Mouse (Mus musculus) heart, postnatal 0 days (tissue): ENCODE data around the gene Zfhx3. TPM values are rescaled to one million over a fixed set of nuclear protein-coding genes. Genes with fewer than 3 reads are reported as not detected.

Source experiments
- ATAC-seq: fragments of 200-750 bp; cut with Nextera tagmentation; 2 replicates; pipeline ENCODE4 v1.8.0; 2017; ENCODE audit warnings: low read depth, moderate number of reproducible peaks, moderate library complexity; ENCODE audit not compliant: insufficient read depth
- DNase-seq: peaks from one replicate; pipeline ENCODE4 v3.0.0-alpha.2; 2016; ENCODE audit warnings: low spot score
- H3K27ac ChIP-seq: fragments of 300-500 bp; sonication (generic); 2 replicates; pipeline ENCODE4 v1.5.1; 2014; ENCODE audit warnings: low read depth, mild to moderate bottlenecking
- H3K27me3 ChIP-seq: fragments of 300-500 bp; sonication (generic); 2 replicates; pipeline ENCODE4 v1.6.1; 2014; ENCODE audit warnings: low read length, mixed read lengths; ENCODE audit not compliant: control insufficient read depth, insufficient read depth
- H3K36me3 ChIP-seq: fragments of 300-500 bp; sonication (generic); replicated peaks from 2 replicates; pipeline ENCODE4 v1.6.1; 2014; ENCODE audit warnings: low read length, mixed read lengths; ENCODE audit not compliant: control insufficient read depth, insufficient read depth
- H3K4me1 ChIP-seq: fragments of 300-500 bp; sonication (generic); 2 replicates; pipeline ENCODE4 v1.6.1; 2014; ENCODE audit warnings: antibody characterized with exemption; ENCODE audit not compliant: control insufficient read depth, insufficient read depth
- H3K4me2 ChIP-seq: fragments of 300-500 bp; sonication (generic); 2 replicates; pipeline ENCODE4 v1.6.1; 2014; ENCODE audit warnings: low read depth, mild to moderate bottlenecking, low read length, moderate library complexity
- H3K4me3 ChIP-seq: fragments of 300-500 bp; sonication (generic); 2 replicates; pipeline ENCODE4 v1.5.1; 2014; ENCODE audit warnings: low read depth, low read length
- H3K9ac ChIP-seq: fragments of 300-500 bp; sonication (generic); replicated peaks from 2 replicates; pipeline ENCODE4 v1.6.1; 2014; ENCODE audit warnings: low read depth, low read length, mixed read lengths
- H3K9me3 ChIP-seq: fragments of 300-500 bp; sonication (generic); replicated peaks from 2 replicates; pipeline ENCODE4 v1.6.1; 2016; ENCODE audit warnings: low read length; ENCODE audit not compliant: control insufficient read depth
- CTCF ChIP-seq: IDR thresholded peaks from 2 replicates; pipeline ENCODE4 v1.5.1; 2016; ENCODE audit warnings: antibody characterized with exemption, control low read depth, low read depth
- EP300 ChIP-seq: IDR thresholded peaks from 2 replicates; pipeline ENCODE4 v1.6.1; 2016; ENCODE audit warnings: antibody characterized with exemption, low read depth
- WGBS: fragments of 180-500 bp; shearing (Covaris S2); extraction: QIAGEN DNeasy Blood & Tissue Kit; methylation state at CpG from one replicate; pipeline ENCODE4 v1.1.7; 2014; 5-methylcytosine and 5-hydroxymethylcytosine counted together
- polyA plus RNA-seq: library from polyadenylated mRNA; unstranded; fragments of >200 nt; fragmentation: Nextera tagmentation; extraction: Ambion mirVana; gene quantifications from 2 replicates; pipeline ENCODE4 v1.2.1, GENCODE M21; 2015
- total RNA-seq: library from RNA; depleted of rRNA; stranded (reverse); fragments of >200 nt; gene quantifications from 2 replicates; pipeline ENCODE4 v1.2.3, GENCODE M21; 2014; ENCODE audit warnings: low replicate concordance

Zfhx3 gene
- total and polyA plus RNA-seq, 2 experiments from 2014 or later, result 2.0 to 2.5 TPM

DNA sequence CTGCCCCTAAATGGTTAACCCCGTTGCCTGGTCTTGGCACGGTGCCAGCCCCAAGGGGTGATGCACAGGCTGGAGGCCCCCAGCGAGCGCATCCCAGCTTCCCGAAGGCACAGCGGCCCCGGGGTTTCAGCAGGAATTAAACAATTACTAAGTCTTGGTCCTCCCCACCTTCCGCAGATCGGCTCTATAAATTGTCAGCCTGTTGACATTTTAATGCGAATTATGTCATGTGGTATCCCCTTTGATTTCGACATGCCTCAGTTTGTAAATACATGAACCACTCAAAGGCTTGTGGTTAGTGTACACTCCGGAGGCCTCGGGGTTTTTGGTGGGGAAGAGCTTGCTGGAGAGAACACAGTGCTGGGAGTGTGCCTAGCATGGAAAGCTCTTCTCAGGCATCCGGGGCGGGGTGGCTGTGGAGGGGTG lies 880.4 kb downstream of the Zfhx3 start:
- Histone ChIP-seq H3K4me3 (no peak overlapping the region), H3K36me3 (no peaks in the 10 kb centered on the region), H3K4me2 (no peak overlapping the region), H3K27ac (no peak overlapping the region), H3K4me1 (peaks cover 7% of the 10 kb centered on the region), H3K9ac (no peak overlapping the region), H3K27me3 (no peaks in the 10 kb centered on the region), H3K9me3 (no peaks in the 10 kb centered on the region)
- DNase-seq (no peak), ATAC-seq (no peak)
- 42% methylated on average over 15 of the region's 15 CpGs for WGBS
- TF ChIP-seq CTCF (no peak), EP300 (no peak)

DNA sequence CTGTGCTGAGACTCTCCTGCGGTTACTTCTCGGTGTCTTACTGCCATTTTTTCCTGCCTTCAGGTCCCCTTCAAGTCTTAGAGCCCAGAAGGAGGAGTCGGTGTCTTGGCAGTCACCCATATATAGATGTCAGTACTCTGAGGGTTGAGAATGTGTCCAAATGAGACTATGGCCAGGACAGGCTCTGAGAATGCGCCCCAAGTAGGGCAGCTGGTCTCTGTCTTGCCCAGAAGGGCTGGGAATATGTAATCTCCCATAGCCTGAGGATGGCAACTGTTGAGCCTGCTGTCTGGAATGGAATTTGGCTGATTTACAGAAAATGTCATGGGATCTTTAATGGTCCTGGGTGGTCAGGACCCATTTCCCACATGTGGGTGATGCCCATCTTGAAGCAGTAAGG lies 881.6 kb downstream of the Zfhx3 start:
- Histone ChIP-seq H3K4me1 (peaks cover 7% of the 10 kb centered on the region), H3K9ac (no peak overlapping the region), H3K4me2 (no peak overlapping the region), H3K36me3 (no peaks in the 10 kb centered on the region), H3K4me3 (no peak overlapping the region), H3K27me3 (no peaks in the 10 kb centered on the region), H3K9me3 (no peaks in the 10 kb centered on the region), H3K27ac (no peak overlapping the region)
- TF ChIP-seq EP300 (no peak), CTCF (no peak)
- no peak for DNase-seq
- WGBS, result 81% methylated on average over 4 of the region's 4 CpGs
- no peak for ATAC-seq

DNA sequence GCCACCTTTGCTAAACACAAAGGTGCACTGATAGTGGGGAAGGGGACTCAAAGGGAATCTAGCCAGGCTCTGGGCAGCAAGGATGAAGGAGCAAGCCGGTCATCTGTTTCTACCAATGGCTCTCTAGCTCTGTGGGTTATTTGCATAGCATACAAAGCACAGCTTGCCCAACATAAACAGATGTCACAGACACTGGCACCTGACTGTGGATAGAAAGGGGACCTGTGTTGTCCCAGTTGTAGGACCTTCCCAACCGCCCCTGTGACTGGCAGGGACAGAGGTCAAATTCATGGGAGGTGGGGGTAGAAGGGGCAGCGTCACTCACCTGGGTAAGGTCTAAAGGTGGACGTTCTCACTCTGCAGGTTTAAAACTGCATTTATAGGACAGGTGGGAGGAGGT lies 884.0 kb downstream of the Zfhx3 start:
- H3K9me3 ChIP-seq, result no peaks in the 10 kb centered on the region
- no peak overlapping the region for H3K4me2 ChIP-seq
- no peak overlapping the region for H3K9ac ChIP-seq
- no peaks in the 10 kb centered on the region for H3K4me1 ChIP-seq
- ATAC-seq (no peak), DNase-seq (no peak)
- H3K27ac ChIP-seq, result no peak overlapping the region
- TF ChIP-seq CTCF (no peak), EP300 (no peak)
- no peaks in the 10 kb centered on the region for H3K27me3 ChIP-seq
- WGBS, result 84% methylated on average over 4 of the region's 4 CpGs
- H3K4me3 ChIP-seq, result no peak overlapping the region
- no peaks in the 10 kb centered on the region for H3K36me3 ChIP-seq

DNA sequence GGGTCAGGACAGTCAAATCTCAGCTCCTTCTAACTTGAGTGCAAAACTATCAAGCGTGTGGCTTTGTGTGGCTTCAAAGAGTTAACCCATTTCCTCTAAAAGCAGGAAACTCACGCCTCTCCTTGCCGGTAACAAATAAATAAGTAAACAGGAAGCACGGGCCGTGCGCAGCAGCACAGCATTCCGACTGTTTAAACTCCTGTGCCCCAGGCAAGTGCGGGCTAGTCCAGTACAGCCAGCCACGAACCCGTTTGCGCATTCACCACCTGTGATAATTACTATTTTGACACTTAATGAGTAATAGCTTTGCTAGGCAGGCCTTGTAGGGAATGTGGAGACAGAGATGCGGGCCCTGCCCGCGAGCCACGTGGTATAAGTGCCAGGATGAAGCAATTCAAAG lies 885.0 kb downstream of the Zfhx3 start:
- TF ChIP-seq CTCF (no peak), EP300 (no peak)
- Histone ChIP-seq H3K36me3 (no peaks in the 10 kb centered on the region), H3K4me1 (no peaks in the 10 kb centered on the region), H3K9ac (no peak overlapping the region), H3K4me3 (no peak overlapping the region), H3K27me3 (no peaks in the 10 kb centered on the region), H3K4me2 (peak overlapping the region; percentile 3; the same call in 1 of the 2 replicates), H3K27ac (no peak overlapping the region), H3K9me3 (no peaks in the 10 kb centered on the region)
- DNase-seq (no peak), ATAC-seq (no peak)
- 78% methylated on average over 15 of the region's 15 CpGs for WGBS

DNA sequence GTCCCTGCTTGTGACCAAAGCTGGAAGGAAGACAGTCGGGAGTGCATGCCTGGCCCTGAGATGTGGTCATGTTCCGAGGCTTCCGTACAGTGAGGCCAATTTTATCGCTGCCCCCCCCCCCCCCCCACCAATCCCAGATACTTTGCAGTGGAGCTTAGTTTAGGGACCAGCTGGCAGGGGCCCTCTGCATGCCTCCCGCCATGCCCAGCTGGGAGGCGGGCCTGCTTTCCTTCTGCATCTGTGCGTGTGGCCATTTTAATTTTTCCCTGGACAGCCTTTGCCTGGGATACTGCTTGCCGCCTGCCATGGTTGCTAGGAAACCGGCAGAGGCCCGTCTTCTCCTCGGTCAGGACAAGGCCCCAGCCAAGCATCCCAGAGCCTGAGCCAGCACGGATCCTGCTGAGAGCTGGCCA lies 886.9 kb downstream of the Zfhx3 start:
- Histone ChIP-seq H3K4me2 (no peak overlapping the region), H3K27me3 (no peaks in the 10 kb centered on the region), H3K4me3 (no peak overlapping the region), H3K9me3 (no peaks in the 10 kb centered on the region), H3K36me3 (no peaks in the 10 kb centered on the region), H3K9ac (no peak overlapping the region), H3K27ac (no peak overlapping the region), H3K4me1 (no peaks in the 10 kb centered on the region)
- no peak for DNase-seq
- 50% methylated on average over 12 of the region's 12 CpGs for WGBS
- no peak for ATAC-seq
- no peak for TF ChIP-seq EP300
- TF ChIP-seq CTCF, result no peak

DNA sequence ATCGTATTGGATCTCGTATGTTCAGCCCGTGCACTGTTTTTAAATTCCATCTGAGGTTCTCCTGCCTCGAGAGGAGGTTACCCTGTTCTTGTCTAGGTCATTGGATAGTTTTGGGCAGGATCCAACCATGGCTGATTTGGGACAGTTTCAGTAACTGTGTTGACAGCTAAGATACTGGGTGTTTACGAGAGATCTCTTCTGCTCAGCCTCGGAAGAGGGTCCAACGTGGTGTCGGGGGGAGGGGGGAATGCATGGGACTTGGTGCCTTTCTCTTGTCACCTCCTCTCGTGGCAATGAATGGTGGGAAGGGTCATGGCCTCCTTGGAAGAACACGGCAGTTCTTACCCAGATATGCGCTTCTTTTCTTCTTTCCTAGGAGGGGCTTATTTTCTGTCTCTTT lies 892.7 kb downstream of the Zfhx3 start:
- Histone ChIP-seq H3K27me3 (no peaks in the 10 kb centered on the region), H3K27ac (no peak overlapping the region), H3K36me3 (no peaks in the 10 kb centered on the region), H3K4me3 (no peak overlapping the region), H3K4me1 (no peaks in the 10 kb centered on the region), H3K4me2 (no peak overlapping the region), H3K9ac (no peak overlapping the region), H3K9me3 (no peaks in the 10 kb centered on the region)
- no peak for TF ChIP-seq EP300
- TF ChIP-seq CTCF, result no peak
- 76% methylated on average over 11 of the region's 11 CpGs for WGBS
- ATAC-seq, result no peak
- DNase-seq, result no peak
